Mouse (Mus musculus) frontal cortex, postnatal 25 days (tissue): Measurements from ENCODE around the gene Rnf11.
"Not testable (repeated sequence)": the region's sequence is repeated elsewhere in the genome, so short reads cannot be mapped to it uniquely, and the experiment has no call there.

Source experiments
- DNase-seq, 2 experiments: peaks; one replicate each; pipeline ENCODE4 v3.0.0; 2022; ENCODE audit warnings: low spot score in 2 of 2

Rnf11 gene

GRCm38 (mm10) chr4:109412233-109412632 is 72.3 kb downstream of the Rnf11 start:
- no peak for DNase-seq

GRCm38 (mm10) chr4:109411377-109411967 is 73.1 kb downstream of the Rnf11 start:
- DNase-seq: no peak

GRCm38 (mm10) chr4:109410681-109411376 is 73.7 kb downstream of the Rnf11 start:
- DNase-seq: no peak

- no peak for DNase-seq
These were observed 76.6 kb downstream of the Rnf11 start for GRCm38 (mm10) chr4:109407701-109408485.

GRCm38 (mm10) chr4:109407176-109407520 is 77.4 kb downstream of the Rnf11 start:
- no peak for DNase-seq

- no peak for DNase-seq
These were observed 77.9 kb downstream of the Rnf11 start, which contains the start of gene Ttc39a for GRCm38 (mm10) chr4:109406486-109407175. Ttc39a (plus strand) TSS chr4:109406623.

- peak in 1 of 2 experiments; percentile 31 for DNase-seq
These were observed 78.5 kb downstream of the Rnf11 start for GRCm38 (mm10) chr4:109406054-109406485.

GRCm38 (mm10) chr4:109405415-109405814 is 79.1 kb downstream of the Rnf11 start:
- DNase-seq: no peak

- DNase-seq: not testable (repeated sequence)
These were observed 79.6 kb downstream of the Rnf11 start for GRCm38 (mm10) chr4:109404908-109405307.

- DNase-seq: no peak
These were observed 83.3 kb downstream of the Rnf11 start for GRCm38 (mm10) chr4:109401176-109401689.
